Mouse (Mus musculus) E14TG2a.4 (cell line): ENCODE measurements at regions not wholly inside any gene's neighbourhood (a gene's known extent, or its start where the extent isn't known, plus 50 kb on each side); places are given as distances from the start of the nearest gene placed in this dataset.

Experiments
- CTCF ChIP-seq: conservative IDR thresholded peaks from 2 replicates; pipeline ENCODE4 v1.5.1; 2014; ENCODE audit warnings: low read length
- NANOG ChIP-seq: IDR thresholded peaks from 2 replicates; pipeline ENCODE4 v1.6.1; 2014; ENCODE audit warnings: borderline replicate concordance, low read length, mixed read lengths

DNA sequence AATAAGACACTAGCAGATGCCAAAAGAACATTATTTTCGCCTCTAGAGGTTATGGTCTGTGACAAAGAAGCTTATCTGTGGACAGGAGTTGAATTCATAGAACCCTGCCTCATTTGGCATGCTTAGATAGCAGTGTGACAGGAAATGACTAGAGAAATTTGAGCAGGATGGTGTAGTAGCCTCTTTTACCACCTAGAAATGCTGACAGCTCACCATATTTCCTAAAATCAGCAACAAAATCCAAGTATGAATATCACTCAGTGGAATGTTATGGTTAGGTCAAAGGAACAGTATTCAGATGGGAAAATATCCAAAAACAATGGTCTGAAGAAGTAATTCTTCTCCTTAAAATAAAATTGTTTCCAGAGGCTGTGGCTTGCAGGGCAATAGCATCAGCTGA is 383.6 kb upstream of the Adam34 start:
- TF ChIP-seq CTCF (no peak), NANOG (no peak)
